Mouse (Mus musculus): ENCODE measurements around the gene Usp29. TPM values are rescaled to one million over a fixed set of nuclear protein-coding genes. Genes with fewer than 3 reads are reported as not detected.

Gene Usp29
- 0.04 TPM in 1 of 2 replicates, not detected in the other for polyA plus RNA-seq (2012; rRNA removed)

- no peak for DNase-seq (ENCODE audit: low read depth)
Observed at GRCm38 (mm10) chr7:6730241-6730640, at the start of gene Usp29, which contains the start of gene Peg3. TSS of gene Usp29 (plus strand) at chr7:6730578. TSS of gene Peg3 (minus strand) at chr7:6730431.

- DNase-seq (ENCODE audit: low read depth), result no peak
Observed at GRCm38 (mm10) chr7:6685511-6685910, 44.9 kb upstream of the Usp29 start.

- DNase-seq (ENCODE audit: low read depth), result peak; percentile 6
Observed at GRCm38 (mm10) chr7:6696241-6697045, 33.9 kb upstream of the Usp29 start, which contains the start of gene Zim1. TSS of gene Zim1 (minus strand) at chr7:6696450.

DNA sequence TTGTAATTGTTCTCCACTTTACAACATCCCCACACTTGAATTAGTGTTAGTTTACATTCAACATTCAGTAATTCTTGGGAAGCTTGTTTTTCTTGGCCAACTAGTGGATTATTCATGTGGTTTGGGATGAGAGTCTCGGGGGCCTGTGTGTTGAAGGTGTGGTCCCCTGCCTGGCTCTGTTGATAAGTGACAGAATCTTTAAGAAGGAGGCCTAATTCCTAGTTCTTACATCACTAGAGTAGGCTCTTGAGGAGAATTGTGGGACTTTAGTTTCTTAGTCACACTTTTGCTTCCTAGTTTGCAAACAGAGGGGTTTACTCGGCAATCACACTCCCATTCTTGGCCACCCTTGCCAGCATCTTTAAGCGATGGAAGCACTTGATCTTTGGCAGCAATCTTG lies 31.1 kb upstream of the Usp29 start:
- no peak for DNase-seq (ENCODE audit: low read depth)

DNA sequence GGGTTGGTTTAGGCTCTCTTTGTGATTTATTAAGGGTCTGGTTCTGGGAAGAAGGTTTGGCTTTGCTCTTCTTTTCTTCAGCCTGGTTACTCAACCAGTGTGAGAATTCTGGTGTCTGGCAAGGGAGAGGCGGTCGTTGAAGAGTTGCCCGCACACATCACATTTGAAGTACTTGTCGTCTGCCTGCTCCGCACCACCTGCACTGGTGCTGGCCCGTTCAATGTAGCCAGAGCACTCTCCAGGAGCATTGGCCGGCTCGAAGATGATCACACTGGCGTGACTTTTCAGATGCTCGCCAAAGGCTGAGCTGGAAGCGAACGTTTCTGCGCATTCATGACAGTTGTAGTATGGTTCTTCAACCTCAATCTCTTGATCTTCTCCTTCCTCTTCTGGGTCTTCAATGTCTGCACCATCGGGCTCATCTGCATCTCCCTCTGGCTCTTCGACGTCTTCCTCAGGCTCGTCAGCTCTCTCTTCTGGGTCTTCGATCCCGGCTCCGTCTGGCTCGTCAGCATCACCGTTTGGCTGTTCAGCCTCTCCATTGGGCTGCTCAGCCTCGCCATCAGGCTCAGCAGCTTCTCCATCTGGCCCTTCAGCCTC lies 22.9 kb upstream of the Usp29 start:
- no peak for DNase-seq (ENCODE audit: low read depth)

DNA sequence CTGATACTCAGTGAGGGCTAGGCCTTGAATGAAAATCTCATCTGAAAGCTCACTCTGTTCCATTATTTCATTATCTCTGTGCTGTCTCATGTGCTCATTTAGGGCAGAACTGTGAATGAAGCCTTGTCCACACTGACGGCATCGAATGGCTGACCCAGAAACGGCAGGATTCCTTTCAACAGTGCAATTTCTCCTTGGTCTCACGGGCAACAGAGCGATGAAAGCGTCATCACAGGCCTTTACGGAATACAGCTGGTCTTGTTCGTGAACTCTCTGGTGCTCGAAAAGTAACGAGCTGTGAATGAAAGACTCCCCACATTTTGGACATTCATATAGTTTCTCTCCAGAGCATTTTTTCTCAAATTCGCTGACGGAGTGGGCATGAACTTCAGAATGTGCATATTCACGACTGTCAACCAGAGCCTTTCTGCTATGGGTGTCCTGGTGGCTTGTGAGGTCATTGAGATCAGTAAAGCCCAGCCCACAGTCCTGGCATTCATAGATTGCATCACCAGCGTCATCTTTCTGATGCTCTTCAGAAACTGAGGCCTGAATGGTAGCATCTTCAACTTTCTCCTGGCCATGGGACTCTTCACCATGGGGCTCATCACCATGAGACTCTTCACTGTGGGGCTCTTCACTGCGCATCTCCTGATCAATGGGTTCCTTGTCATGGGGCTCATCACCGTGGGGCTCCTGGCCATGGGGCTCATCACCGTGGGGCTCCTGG lies 21.8 kb upstream of the Usp29 start:
- no peak for DNase-seq (ENCODE audit: low read depth)

GRCm38 (mm10) chr7:6709396-6709795 lies 21.0 kb upstream of the Usp29 start:
- no peak for DNase-seq (ENCODE audit: low read depth)

- DNase-seq (ENCODE audit: low read depth), result peak; percentile 59
Observed at GRCm38 (mm10) chr7:6727351-6728121, 2.8 kb upstream of the Usp29 start.

DNA sequence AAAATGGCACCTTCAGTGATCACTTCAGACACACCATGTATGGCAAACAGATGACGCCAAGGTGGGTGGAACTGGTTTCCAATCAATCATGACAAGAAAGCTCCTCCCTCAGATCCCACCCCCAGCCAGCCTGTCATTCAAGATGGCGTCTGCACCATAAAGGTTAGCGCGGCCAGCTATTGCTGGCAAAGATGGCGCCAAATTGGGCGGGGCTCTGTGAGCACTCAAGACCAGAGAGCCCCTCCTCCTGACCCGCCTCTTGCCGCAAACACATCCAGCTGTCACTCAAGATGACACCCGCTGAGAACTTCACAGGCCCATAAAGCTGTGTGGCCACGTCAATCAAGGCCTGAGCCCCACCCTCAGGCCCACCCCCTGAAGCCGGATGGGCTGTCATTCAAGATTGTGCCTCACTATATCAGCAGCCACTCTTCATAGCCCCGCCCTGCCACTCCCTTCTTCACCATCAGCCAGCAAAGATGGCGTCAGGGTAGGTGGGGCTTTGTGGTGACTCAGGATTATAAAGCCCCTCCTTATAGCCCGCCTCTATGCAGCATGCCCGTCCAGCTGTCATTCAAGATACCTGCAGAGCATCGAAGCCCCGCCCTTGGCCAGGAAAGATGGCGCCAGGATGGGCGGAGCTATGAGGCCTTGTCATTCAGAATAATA lies 2.0 kb upstream of the Usp29 start:
- DNase-seq (ENCODE audit: low read depth), result peak; percentile 78

DNA sequence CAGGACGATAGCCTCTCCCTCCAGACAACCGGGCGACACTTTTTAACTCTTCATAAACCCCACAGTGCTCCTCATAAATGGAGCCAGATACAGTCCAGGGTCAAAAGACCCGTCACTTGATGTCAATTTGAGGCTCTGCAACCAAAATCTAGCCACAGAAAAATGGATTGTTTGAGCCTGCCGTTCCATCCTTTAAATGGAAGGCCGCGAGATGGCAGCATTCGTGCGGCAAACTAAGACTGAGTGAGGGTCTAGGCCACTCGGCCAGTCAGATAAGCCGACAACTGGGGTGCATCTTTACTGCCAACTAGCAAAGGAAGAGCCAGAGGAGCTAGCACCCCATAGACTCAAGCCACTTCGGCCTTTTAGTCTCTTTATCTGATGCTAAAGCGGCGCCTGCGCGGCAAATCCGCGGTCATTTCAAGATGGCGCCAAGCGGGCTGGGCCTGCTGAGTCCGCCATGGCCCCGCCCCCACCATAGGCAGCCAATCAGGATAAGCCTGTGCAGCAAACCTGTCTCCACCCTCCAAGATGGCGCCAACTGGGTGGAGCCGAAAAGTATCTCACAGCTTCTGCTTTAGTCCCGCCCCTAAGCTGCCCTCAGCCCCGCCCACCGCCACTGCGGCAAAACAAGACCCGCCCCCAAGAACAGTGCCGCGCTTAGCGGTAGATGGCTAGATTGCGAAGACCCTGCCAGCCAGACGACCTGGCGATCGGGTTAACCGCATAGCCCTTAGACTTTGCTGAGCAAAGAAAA lies 1.1 kb upstream of the Usp29 start:
- peak; percentile 44 for DNase-seq (ENCODE audit: low read depth)

- DNase-seq (ENCODE audit: low read depth), result no peak
Observed at GRCm38 (mm10) chr7:6730801-6731200, 423 bp downstream of the Usp29 start.

GRCm38 (mm10) chr7:6731373-6731772 lies 995 bp downstream of the Usp29 start:
- no peak for DNase-seq (ENCODE audit: low read depth)

GRCm38 (mm10) chr7:6731930-6732329 lies 1.6 kb downstream of the Usp29 start:
- DNase-seq (ENCODE audit: low read depth), result no peak

- DNase-seq (ENCODE audit: low read depth), result no peak
Observed at GRCm38 (mm10) chr7:6736060-6736459, 5.7 kb downstream of the Usp29 start.

- no peak for DNase-seq (ENCODE audit: low read depth)
Observed at GRCm38 (mm10) chr7:6744281-6744904, 14.0 kb downstream of the Usp29 start.

DNA sequence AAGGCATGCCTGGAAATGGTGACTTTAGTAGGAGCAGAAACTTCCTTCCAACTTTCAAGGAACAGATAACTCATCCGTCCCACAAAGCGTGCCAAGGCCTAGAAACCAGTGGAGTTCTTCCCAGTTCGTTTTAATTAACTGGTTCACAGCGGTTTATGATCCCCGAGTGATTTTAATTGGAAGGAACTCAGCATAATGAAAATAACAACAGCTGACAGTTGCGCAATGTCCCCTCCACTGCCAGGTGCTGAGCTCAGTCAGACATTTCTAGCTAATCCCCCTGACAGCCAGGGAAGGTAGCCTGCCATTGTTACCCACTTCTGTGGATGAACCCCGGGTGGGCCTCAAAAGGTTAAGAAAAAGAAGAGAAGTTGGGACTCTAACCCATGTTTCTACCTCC lies 18.8 kb downstream of the Usp29 start:
- DNase-seq (ENCODE audit: low read depth), result no peak

DNA sequence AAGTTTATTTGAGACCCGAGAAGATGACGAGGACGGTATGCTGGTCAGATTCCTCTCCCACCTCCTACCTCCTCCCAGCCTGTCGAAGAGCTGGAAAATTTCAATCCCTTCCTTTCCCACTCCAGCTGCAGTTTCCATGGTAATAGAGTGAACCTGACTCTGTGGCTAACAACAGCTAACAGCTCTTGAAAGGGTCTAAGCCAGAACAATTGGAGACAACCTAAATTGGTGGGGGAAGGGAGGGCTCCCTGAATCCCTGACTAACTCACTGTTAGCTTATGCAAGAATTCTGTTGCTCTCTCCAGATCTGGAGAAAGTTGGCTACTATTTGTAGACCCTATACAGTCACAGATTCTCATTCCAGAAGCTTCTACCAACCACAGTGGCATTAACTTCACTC lies 23.1 kb downstream of the Usp29 start:
- no peak for DNase-seq (ENCODE audit: low read depth)

- no peak for DNase-seq (ENCODE audit: low read depth)
Observed at GRCm38 (mm10) chr7:6756777-6757291, 26.5 kb downstream of the Usp29 start.

GRCm38 (mm10) chr7:6759698-6760097 lies 29.3 kb downstream of the Usp29 start:
- no peak for DNase-seq (ENCODE audit: low read depth)

DNA sequence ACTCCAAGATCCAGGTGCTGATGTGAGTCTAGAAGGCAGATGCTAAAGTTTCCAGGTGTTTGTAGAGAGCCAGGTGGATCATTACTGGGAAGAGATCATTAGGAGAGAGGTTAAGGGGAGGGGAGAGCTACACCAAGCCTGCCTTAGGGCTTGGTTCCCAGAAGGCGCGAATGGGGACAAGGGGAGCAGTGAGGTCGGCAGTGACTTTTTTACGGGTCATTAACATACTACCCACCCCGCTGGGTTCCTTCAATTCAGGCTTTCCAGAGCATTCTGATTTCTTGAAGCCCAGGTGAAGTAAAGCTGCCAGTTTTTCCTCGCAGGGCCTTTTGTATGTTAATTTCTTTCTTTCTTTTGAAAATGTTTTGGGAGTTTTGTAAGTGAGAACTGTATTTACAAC lies 29.8 kb downstream of the Usp29 start:
- DNase-seq (ENCODE audit: low read depth), result no peak

Data from gonadal fat pad, adult 2 months (tissue).